Comparison of ENCODE assay signal across 8 mouse cellular contexts in genomic region chr5:24841662-24842273, GRCm38 (mm10). TPM values are rescaled to one million over a fixed set of nuclear protein-coding genes. Genes with fewer than 3 reads are reported as not detected.
DNase-seq lines count a peak whose midpoint lies in the region; ATAC-seq and TF ChIP-seq lines count a peak whose summit lies in the region.

No protein-coding gene starts in this region.

- peak overlapping the region; percentile 100 for H3K27ac ChIP-seq in layer of hippocampus, adult 2 months
- H3K27ac ChIP-seq in hindbrain, embryonic 14.5 days: peak overlapping the region; percentile 98

- peak overlapping the region; percentile 93 for H3K4me2 ChIP-seq in hindbrain, embryonic 14.5 days (replicated peaks)

- no peaks in the 10 kb centered on the region for H3K27me3 ChIP-seq in hindbrain, embryonic 14.5 days (ENCODE audit: control insufficient read depth, insufficient read depth, low read length)

- peak overlapping the region; percentile 76 for H3K4me3 ChIP-seq in layer of hippocampus, adult 2 months
- peak overlapping the region; percentile 93 for H3K4me3 ChIP-seq in hindbrain, embryonic 14.5 days (replicated peaks; ENCODE audit: low read length)
- peak overlapping the region; percentile 87 for H3K4me3 ChIP-seq in lung, adult 2 months (replicated peaks; ENCODE audit: extremely low read depth, low read depth, low read length)

- TF ChIP-seq CTCF in layer of hippocampus, adult 2 months (conservative IDR thresholded peaks at IDR 0.05): no peak
- no peak for TF ChIP-seq CTCF in lung, adult 2 months (IDR thresholded peaks at IDR 0.05; ENCODE audit: insufficient read depth, low read length)

- DNase-seq in layer of hippocampus, adult 2 months (ENCODE audit: low spot score in 2 of 2): peak in 1 of 2 experiments; percentile 51
- no peak for DNase-seq in layer of hippocampus, adult 9-10 months (ENCODE audit: low spot score)
- DNase-seq in hindbrain, embryonic 14.5 days (ENCODE audit: low spot score): no peak
- DNase-seq in lung, adult 2 months: no peak
- peak; percentile 65 for DNase-seq in right cerebral cortex, postnatal 25 days
- no peak for DNase-seq in kidney, postnatal 10 days

- TF ChIP-seq POLR2A in lung, adult 2 months (IDR thresholded peaks at IDR 0.05; ENCODE audit: borderline replicate concordance, extremely low read depth, low read depth, low read length): peak; percentile 33; the same call in 1 of the 2 replicates

- no peaks in the 10 kb centered on the region for H3K36me3 ChIP-seq in hindbrain, embryonic 14.5 days (replicated peaks; ENCODE audit: control insufficient read depth, insufficient read depth)

- peak; percentile 4 for ATAC-seq in activated CD4-positive, CD25-positive, alpha-beta regulatory T cell, adult 4 months
- ATAC-seq in erythroid progenitor cell, adult 5-6 weeks (replicated peaks; ENCODE audit: low FRiP score, poor library complexity, severe bottlenecking): 0 out of 2 replicates have a peak, but pooled peaks have one; percentile 2
- ATAC-seq in hindbrain, embryonic 14.5 days (ENCODE audit: low FRiP score): peak; percentile 4

- no peaks in the 10 kb centered on the region for H3K9me3 ChIP-seq in hindbrain, embryonic 14.5 days (ENCODE audit: control insufficient read depth, low read length)

- peak overlapping the region; percentile 95 for H3K9ac ChIP-seq in hindbrain, embryonic 14.5 days

- under 1% methylated on average over 49 of the region's 50 CpGs for WGBS in hindbrain, embryonic 14.5 days
- WGBS in lung, adult 2 months: under 1% methylated on average over 49 of the region's 50 CpGs

- H3K4me1 ChIP-seq in hindbrain, embryonic 14.5 days (replicated peaks; ENCODE audit: control insufficient read depth, insufficient read depth, low read length): peaks cover 26% of the 10 kb centered on the region
- H3K4me1 ChIP-seq in lung, adult 2 months (ENCODE audit: control insufficient read depth, insufficient read depth, low read length): peaks cover 24% of the 10 kb centered on the region

RNA-seq across cellular contexts. Expression of gene Rheb, which starts 0.7 kb away (rescaled TPM):
- 100 to 1,000 TPM; 106 to 115 TPM for total RNA-seq in layer of hippocampus, adult 2 months (2021)
- polyA plus RNA-seq in activated CD4-positive, CD25-positive, alpha-beta regulatory T cell, adult 4 months (2017; shearing (Covaris generic)): 10 to 100 TPM; 88.1 to 96.5 TPM
- total RNA-seq in erythroid progenitor cell, adult 5-6 weeks (2015; ENCODE audit: low replicate concordance): 70.8 and 75.0 TPM in 2 replicates
- total RNA-seq in erythroid progenitor cell, adult 5-6 weeks (2017; ENCODE audit: low replicate concordance): 37.6 and 73.3 TPM in 2 replicates
- 235 and 245 TPM in 2 replicates for polyA plus RNA-seq in hindbrain, embryonic 14.5 days (2014; fragmentation: Nextera tagmentation; extraction: Ambion mirVana)
- 27.1 and 28.9 TPM in 2 replicates for polyA plus RNA-seq in lung, adult 2 months (2012; rRNA removed)
